Mouse (Mus musculus) lung, embryonic 16.5 days (tissue): Measurements from ENCODE around the gene Fga. TPM values are rescaled to one million over a fixed set of nuclear protein-coding genes. Genes with fewer than 3 reads are reported as not detected.

ENCODE experiments used
- ATAC-seq: fragments of 200-750 bp; cut with Nextera tagmentation; 2 replicates; pipeline ENCODE4 v1.8.0; 2017; ENCODE audit warnings: low read depth, mild to moderate bottlenecking, moderate library complexity
- H3K27ac ChIP-seq: fragments of 300-500 bp; sonication (generic); 2 replicates; pipeline ENCODE4 v1.5.1; 2014; ENCODE audit warnings: mild to moderate bottlenecking, control low read depth, low read length
- H3K27me3 ChIP-seq: fragments of 300-500 bp; sonication (generic); 2 replicates; pipeline ENCODE4 v1.6.1; 2014; ENCODE audit warnings: low read depth, low read length, mixed read lengths; ENCODE audit not compliant: control insufficient read depth, insufficient read depth
- H3K36me3 ChIP-seq: fragments of 300-500 bp; sonication (generic); 2 replicates; pipeline ENCODE4 v1.6.1; 2014; ENCODE audit warnings: low read length; ENCODE audit not compliant: control insufficient read depth, insufficient read depth
- H3K4me1 ChIP-seq: fragments of 300-500 bp; sonication (generic); replicated peaks from 2 replicates; pipeline ENCODE4 v1.6.1; 2014; ENCODE audit warnings: low read length, mixed read lengths; ENCODE audit not compliant: control insufficient read depth, insufficient read depth
- H3K4me2 ChIP-seq: fragments of 300-500 bp; sonication (generic); 2 replicates; pipeline ENCODE4 v1.6.1; 2014; ENCODE audit warnings: low read depth, low read length, control low read depth
- H3K4me3 ChIP-seq: fragments of 300-500 bp; sonication (generic); 2 replicates; pipeline ENCODE4 v1.5.1; 2014; ENCODE audit warnings: mild to moderate bottlenecking, low read length, control low read depth
- H3K9ac ChIP-seq: fragments of 300-500 bp; sonication (generic); 2 replicates; pipeline ENCODE4 v1.6.1; 2014; ENCODE audit warnings: low read length, control low read depth
- H3K9me3 ChIP-seq: fragments of 300-500 bp; sonication (generic); 2 replicates; pipeline ENCODE4 v1.6.1; 2016; ENCODE audit warnings: low read length; ENCODE audit not compliant: control insufficient read depth
- WGBS: fragments of 180-500 bp; shearing (Covaris S2); extraction: QIAGEN DNeasy Blood & Tissue Kit; methylation state at CpG from one replicate; pipeline ENCODE4 v1.1.7; 2014; 5-methylcytosine and 5-hydroxymethylcytosine counted together
- polyA plus RNA-seq: library from polyadenylated mRNA; unstranded; fragments of >200 nt; fragmentation: Nextera tagmentation; extraction: Ambion mirVana; gene quantifications from 2 replicates; pipeline ENCODE4 v1.2.1, GENCODE M21; 2015

Gene Fga
- polyA plus RNA-seq, 1 experiment from 2014 or later: 1.9 TPM

- Histone ChIP-seq H3K9ac (no peak overlapping the region), H3K27me3 (peaks cover 2% of the 10 kb centered on the region; the same call in 1 of the 2 replicates), H3K4me2 (no peak overlapping the region), H3K4me3 (no peak overlapping the region), H3K27ac (no peak overlapping the region), H3K36me3 (no peaks in the 10 kb centered on the region), H3K4me1 (peaks cover 6% of the 10 kb centered on the region), H3K9me3 (no peaks in the 10 kb centered on the region)
- no peak for ATAC-seq
- WGBS: 72% methylated on average over 9 of the region's 9 CpGs
Measured at GRCm38 (mm10) chr3:82999995-83000394, 25.9 kb upstream of the Fga start.

- H3K27me3 ChIP-seq: no peaks in the 10 kb centered on the region
- ATAC-seq: no peak
- H3K9me3 ChIP-seq: no peaks in the 10 kb centered on the region
- H3K36me3 ChIP-seq: no peaks in the 10 kb centered on the region
- H3K4me1 ChIP-seq: no peaks in the 10 kb centered on the region
- 0% methylated on average over 2 of the region's 2 CpGs for WGBS
- H3K4me2 ChIP-seq: no peak overlapping the region
- H3K27ac ChIP-seq: no peak overlapping the region
- no peak overlapping the region for H3K9ac ChIP-seq
- H3K4me3 ChIP-seq: no peak overlapping the region
Measured at GRCm38 (mm10) chr3:83002191-83002590, 23.7 kb upstream of the Fga start.

- no peak for ATAC-seq
- H3K36me3 ChIP-seq: no peaks in the 10 kb centered on the region
- H3K4me2 ChIP-seq: no peak overlapping the region
- H3K9ac ChIP-seq: no peak overlapping the region
- H3K4me1 ChIP-seq: no peaks in the 10 kb centered on the region
- H3K27me3 ChIP-seq: no peaks in the 10 kb centered on the region
- no peaks in the 10 kb centered on the region for H3K9me3 ChIP-seq
- H3K4me3 ChIP-seq: no peak overlapping the region
- no peak overlapping the region for H3K27ac ChIP-seq
- 85% methylated on average over 8 of the region's 8 CpGs for WGBS
Measured at GRCm38 (mm10) chr3:83003068-83003467, 22.8 kb upstream of the Fga start.

- Histone ChIP-seq H3K36me3 (no peaks in the 10 kb centered on the region), H3K4me2 (no peak overlapping the region), H3K9ac (no peak overlapping the region), H3K4me1 (no peaks in the 10 kb centered on the region), H3K27me3 (no peaks in the 10 kb centered on the region), H3K4me3 (no peak overlapping the region), H3K9me3 (no peaks in the 10 kb centered on the region), H3K27ac (no peak overlapping the region)
- WGBS: 89% methylated on average over 7 of the region's 7 CpGs
- ATAC-seq: no peak
Measured at GRCm38 (mm10) chr3:83004801-83005200, 21.1 kb upstream of the Fga start.

GRCm38 (mm10) chr3:83007557-83007956 is 18.3 kb upstream of the Fga start, which contains the start of gene Fgg:
Fgg (plus strand) TSS chr3:83007724.
- no peak for ATAC-seq
- Histone ChIP-seq H3K27me3 (no peaks in the 10 kb centered on the region), H3K9ac (no peak within 1 kb of the TSS), H3K36me3 (no peaks in the 10 kb centered on the region), H3K4me2 (no peak within 1 kb of the TSS), H3K4me3 (no peak within 1 kb of the TSS), H3K4me1 (no peaks in the 10 kb centered on the region), H3K9me3 (no peaks in the 10 kb centered on the region), H3K27ac (no peak within 1 kb of the TSS)
- 33% methylated on average over 7 of the region's 7 CpGs for WGBS

- Histone ChIP-seq H3K27me3 (no peaks in the 10 kb centered on the region), H3K4me3 (no peak overlapping the region), H3K36me3 (no peaks in the 10 kb centered on the region), H3K9ac (no peak overlapping the region), H3K9me3 (no peaks in the 10 kb centered on the region), H3K4me2 (no peak overlapping the region), H3K27ac (no peak overlapping the region), H3K4me1 (no peaks in the 10 kb centered on the region)
- no peak for ATAC-seq
- 70% methylated on average over 11 of the region's 11 CpGs for WGBS
Measured at GRCm38 (mm10) chr3:83010291-83010690, 15.6 kb upstream of the Fga start.

- no peak overlapping the region for H3K9ac ChIP-seq
- no peak overlapping the region for H3K27ac ChIP-seq
- no peaks in the 10 kb centered on the region for H3K36me3 ChIP-seq
- no peaks in the 10 kb centered on the region for H3K9me3 ChIP-seq
- H3K27me3 ChIP-seq: no peaks in the 10 kb centered on the region
- H3K4me3 ChIP-seq: no peak overlapping the region
- no peaks in the 10 kb centered on the region for H3K4me1 ChIP-seq
- 86% methylated on average over 4 of the region's 4 CpGs for WGBS
- no peak overlapping the region for H3K4me2 ChIP-seq
- ATAC-seq: no peak
Measured at GRCm38 (mm10) chr3:83011136-83011535, 14.7 kb upstream of the Fga start.

- Histone ChIP-seq H3K36me3 (no peaks in the 10 kb centered on the region), H3K4me2 (no peak overlapping the region), H3K9me3 (no peaks in the 10 kb centered on the region), H3K4me1 (no peaks in the 10 kb centered on the region), H3K4me3 (no peak overlapping the region), H3K9ac (no peak overlapping the region), H3K27me3 (no peaks in the 10 kb centered on the region), H3K27ac (no peak overlapping the region)
- 76% methylated on average over 4 of the region's 4 CpGs for WGBS
- no peak for ATAC-seq
Measured at GRCm38 (mm10) chr3:83011565-83011964, 14.3 kb upstream of the Fga start.

GRCm38 (mm10) chr3:83012636-83013035 is 13.2 kb upstream of the Fga start:
- WGBS: 86% methylated on average over 19 of the region's 19 CpGs
- no peak overlapping the region for H3K27ac ChIP-seq
- H3K4me3 ChIP-seq: no peak overlapping the region
- no peak overlapping the region for H3K4me2 ChIP-seq
- ATAC-seq: no peak
- H3K9me3 ChIP-seq: no peaks in the 10 kb centered on the region
- no peak overlapping the region for H3K9ac ChIP-seq
- H3K27me3 ChIP-seq: no peaks in the 10 kb centered on the region
- no peaks in the 10 kb centered on the region for H3K36me3 ChIP-seq
- no peaks in the 10 kb centered on the region for H3K4me1 ChIP-seq

- H3K4me1 ChIP-seq: no peaks in the 10 kb centered on the region
- no peak overlapping the region for H3K9ac ChIP-seq
- WGBS: 80% methylated on average over 10 of the region's 10 CpGs
- no peaks in the 10 kb centered on the region for H3K36me3 ChIP-seq
- no peaks in the 10 kb centered on the region for H3K9me3 ChIP-seq
- H3K27me3 ChIP-seq: no peaks in the 10 kb centered on the region
- H3K4me3 ChIP-seq: no peak overlapping the region
- no peak for ATAC-seq
- no peak overlapping the region for H3K27ac ChIP-seq
- no peak overlapping the region for H3K4me2 ChIP-seq
Measured at GRCm38 (mm10) chr3:83013951-83014350, 11.9 kb upstream of the Fga start.
